Mouse (Mus musculus) bone marrow macrophage, adult 2 months (primary cell): ENCODE results near the gene Macrod2. TPM values are rescaled to one million over a fixed set of nuclear protein-coding genes. Genes with fewer than 3 reads are reported as not detected.
A peak's percentile ranks its signal among the peaks of the same experiment; 100 is the strongest.

Source experiments
- H3K27ac ChIP-seq: 2 replicates; pipeline ENCODE4 v1.5.1; 2012; ENCODE audit warnings: low read depth, low read length; ENCODE audit not compliant: insufficient read depth
- H3K4me1 ChIP-seq: 2 replicates; pipeline ENCODE4 v1.6.1; 2012; ENCODE audit warnings: low read length; ENCODE audit not compliant: control insufficient read depth, insufficient read depth
- H3K4me3 ChIP-seq: 2 replicates; pipeline ENCODE4 v1.5.1; 2012; ENCODE audit warnings: mild to moderate bottlenecking, low read length, moderate library complexity; ENCODE audit not compliant: insufficient read depth
- CTCF ChIP-seq: IDR thresholded peaks from 2 replicates; pipeline ENCODE4 v1.5.1; 2012; ENCODE audit warnings: low read depth, mild to moderate bottlenecking, low read length, moderate library complexity
- POLR2A ChIP-seq: IDR thresholded peaks from 2 replicates; pipeline ENCODE4 v1.6.1; 2012; ENCODE audit warnings: mild to moderate bottlenecking, low read depth, low read length, borderline replicate concordance
- polyA plus RNA-seq: library from polyadenylated mRNA; stranded (reverse); fragments of >200 nt; gene quantifications from 2 replicates; pipeline ENCODE4 v1.2.4, GENCODE M21; 2012; ENCODE audit not compliant: missing spikeins, insufficient read depth, insufficient read length

The Macrod2 gene
- polyA plus RNA-seq, 1 experiment: 3.0 TPM

DNA sequence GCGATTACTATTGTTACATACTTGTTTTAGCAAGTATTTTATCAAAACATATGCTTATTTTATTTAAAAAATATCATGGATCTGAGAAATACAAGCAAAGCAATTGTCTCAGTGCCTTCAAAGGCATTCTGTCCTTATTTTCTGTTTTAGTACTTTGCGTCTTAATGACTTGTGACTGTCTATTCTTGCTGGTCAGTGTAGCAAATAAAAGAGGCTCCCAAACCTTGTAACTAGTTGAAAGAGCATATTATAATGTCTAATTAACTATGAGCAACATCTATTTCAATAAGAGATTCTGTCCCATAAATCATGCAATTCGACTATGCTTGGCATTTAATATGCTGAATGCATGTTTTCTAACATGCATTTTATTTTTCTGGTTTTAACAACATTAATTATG lies 609.2 kb downstream of the Macrod2 start:
- Histone ChIP-seq H3K27ac (no peak overlapping the region), H3K4me3 (no peak overlapping the region), H3K4me1 (peaks cover 14% of the 10 kb centered on the region)
- TF ChIP-seq CTCF: no peak

GRCm38 (mm10) chr2:141005616-141006015 lies 610.5 kb downstream of the Macrod2 start:
- H3K4me3 ChIP-seq: no peak overlapping the region
- peaks cover 16% of the 10 kb centered on the region for H3K4me1 ChIP-seq
- H3K27ac ChIP-seq: no peak overlapping the region
- no peak for TF ChIP-seq CTCF
- no peak for TF ChIP-seq POLR2A

DNA sequence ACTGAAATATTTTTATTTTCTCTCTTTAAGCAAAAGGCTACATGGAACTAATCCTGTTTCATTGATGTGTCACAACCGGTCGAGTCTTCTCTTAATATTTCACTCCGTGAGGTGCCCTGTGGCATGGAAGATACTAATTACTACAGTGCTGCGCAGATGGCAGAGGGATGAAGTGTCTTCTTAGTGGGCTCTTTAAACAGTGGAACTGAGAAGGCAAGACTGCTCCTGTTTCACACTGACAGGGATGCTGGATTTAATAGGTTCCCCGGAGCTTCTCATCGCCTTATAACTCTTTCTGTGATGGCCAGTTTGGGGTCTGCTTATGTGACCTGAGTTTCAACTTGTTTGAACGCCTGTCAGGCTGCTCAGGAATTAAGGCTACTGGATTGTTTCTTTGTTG lies 612.6 kb downstream of the Macrod2 start:
- Histone ChIP-seq H3K4me1 (peaks cover 27% of the 10 kb centered on the region), H3K27ac (peak overlapping the region; percentile 61), H3K4me3 (no peak overlapping the region)
- TF ChIP-seq POLR2A (no peak), CTCF (no peak)

- TF ChIP-seq POLR2A (no peak), CTCF (no peak)
- Histone ChIP-seq H3K4me1 (peaks cover 27% of the 10 kb centered on the region), H3K4me3 (no peak overlapping the region), H3K27ac (peak overlapping the region; percentile 65)
Measured at GRCm38 (mm10) chr2:141008458-141008857, 613.3 kb downstream of the Macrod2 start.

DNA sequence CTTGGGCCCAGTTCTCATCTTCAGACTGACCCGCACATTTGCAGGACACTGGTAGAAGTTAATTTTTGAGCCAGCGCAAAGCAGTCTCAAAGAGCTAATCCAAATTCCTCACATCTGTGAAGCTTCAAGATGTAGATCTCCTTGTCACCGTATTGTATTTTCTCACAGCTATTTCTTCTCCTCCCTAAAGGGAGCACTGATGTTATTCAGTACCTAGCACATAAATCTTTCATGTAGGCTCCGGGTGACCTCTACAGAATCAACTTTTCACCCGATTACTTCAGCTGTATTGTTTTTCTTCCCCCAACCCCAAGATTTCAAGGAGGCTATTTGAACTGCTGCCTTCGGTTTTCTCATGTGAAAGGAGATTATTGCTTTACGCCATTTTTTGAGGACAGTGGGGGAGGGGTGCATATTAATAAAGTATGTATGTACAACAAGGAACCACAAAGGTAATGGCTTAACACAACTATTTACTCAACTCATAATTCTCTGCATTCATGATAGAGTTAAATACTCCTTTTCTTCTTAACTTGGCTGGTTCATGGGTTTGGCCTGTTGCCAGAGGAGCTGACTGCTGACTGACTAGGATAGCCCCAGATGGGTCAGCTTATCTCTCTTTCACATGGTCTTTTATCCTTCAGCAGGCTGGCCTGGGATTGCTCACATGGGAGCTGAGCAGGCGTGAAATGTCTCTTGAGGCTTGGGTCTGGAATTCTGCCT lies 618.5 kb downstream of the Macrod2 start:
- TF ChIP-seq CTCF: no peak
- no peak for TF ChIP-seq POLR2A

GRCm38 (mm10) chr2:141022971-141023370 lies 627.9 kb downstream of the Macrod2 start:
- no peak overlapping the region for H3K4me3 ChIP-seq
- no peak for TF ChIP-seq POLR2A
- TF ChIP-seq CTCF: no peak
- no peak overlapping the region for H3K27ac ChIP-seq
- no peaks in the 10 kb centered on the region for H3K4me1 ChIP-seq

More for the DNA sequence above, 618.5 kb downstream of the Macrod2 start:
- H3K4me3 ChIP-seq: no peak overlapping the region
- H3K4me1 ChIP-seq: peaks cover 20% of the 10 kb centered on the region
- H3K27ac ChIP-seq: no peak overlapping the region

- no peak overlapping the region for H3K27ac ChIP-seq
- H3K4me3 ChIP-seq: no peak overlapping the region
- TF ChIP-seq CTCF: no peak
- H3K4me1 ChIP-seq: no peaks in the 10 kb centered on the region
Measured at GRCm38 (mm10) chr2:141023916-141024315, 628.8 kb downstream of the Macrod2 start.

- no peak for TF ChIP-seq CTCF
- no peak for TF ChIP-seq POLR2A
Measured at GRCm38 (mm10) chr2:141024316-141025043, 629.4 kb downstream of the Macrod2 start.

GRCm38 (mm10) chr2:141056685-141057454 lies 661.8 kb downstream of the Macrod2 start:
- no peak overlapping the region for H3K4me3 ChIP-seq
- TF ChIP-seq CTCF (no peak), POLR2A (no peak)
- no peak overlapping the region for H3K27ac ChIP-seq
- H3K4me1 ChIP-seq: no peaks in the 10 kb centered on the region

More at GRCm38 (mm10) chr2:141024316-141025043, 629.4 kb downstream of the Macrod2 start:
- Histone ChIP-seq H3K4me3 (no peak overlapping the region), H3K4me1 (no peaks in the 10 kb centered on the region), H3K27ac (no peak overlapping the region)

DNA sequence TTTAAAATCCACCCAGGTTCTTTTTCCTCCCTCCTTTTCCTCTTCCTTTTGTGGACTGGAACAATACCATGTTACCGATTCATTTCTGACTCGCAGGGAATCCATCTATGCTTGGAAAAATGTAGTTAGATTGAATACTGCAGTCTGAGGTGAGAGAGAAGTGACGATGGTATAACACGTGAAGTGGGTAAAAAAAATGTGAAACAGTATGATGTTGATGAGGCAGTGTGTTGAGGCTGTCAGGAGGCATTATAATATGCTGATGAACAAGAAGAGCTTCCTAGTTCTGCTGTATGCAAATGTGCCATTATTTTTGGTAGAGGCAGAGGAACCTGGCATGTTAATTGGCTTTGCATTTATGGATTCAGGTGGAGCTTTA lies 662.3 kb downstream of the Macrod2 start:
- no peak for TF ChIP-seq CTCF
- no peak for TF ChIP-seq POLR2A
- Histone ChIP-seq H3K4me1 (no peaks in the 10 kb centered on the region), H3K27ac (no peak overlapping the region), H3K4me3 (no peak overlapping the region)
